In the genomic region with DNA sequence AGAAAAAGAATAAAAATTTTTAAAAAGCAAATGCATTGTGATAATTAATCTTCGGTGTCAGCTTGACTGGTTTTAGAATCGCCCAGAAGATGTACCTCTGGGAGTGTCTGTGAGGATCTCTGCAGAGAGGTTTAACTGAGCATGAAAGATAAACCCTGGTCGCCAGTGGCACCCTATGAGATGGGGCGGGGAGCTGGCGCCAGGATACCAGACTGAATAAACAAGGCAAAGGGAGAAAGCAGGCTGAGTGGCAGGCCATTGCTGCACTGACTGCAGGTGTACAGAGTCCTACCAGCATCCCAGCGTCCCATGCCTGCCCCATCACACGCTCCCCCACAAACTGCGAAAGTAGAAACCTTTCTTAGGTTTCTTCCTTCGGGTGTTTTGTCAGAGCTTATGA, we compare ENCODE assay signal across 20 mouse cellular contexts. TPM values are rescaled to one million over a fixed set of nuclear protein-coding genes. Genes with fewer than 3 reads are reported as not detected.
DNase-seq lines count a peak whose midpoint lies in the region; ATAC-seq and TF ChIP-seq lines count a peak whose summit lies in the region.
"Had no signal": no experiment of that assay in that cellular context is flagged by ENCODE, and none has a peak within 500 bp of the region (broad histone marks: within the 10 kb centered on the region; RNA-seq: fewer than 3 reads in every experiment).

No protein-coding gene starts in this region.

- TF ChIP-seq POLR2A in liver, adult 2 months (IDR thresholded peaks at IDR 0.05; ENCODE audit: extremely low read depth, insufficient read depth, low read length), result no peak

- TF ChIP-seq EP300 in liver, postnatal 0 days (IDR thresholded peaks at IDR 0.05; ENCODE audit: low read depth), result no peak

- 43% methylated on average over 9 of the region's 9 CpGs for WGBS in kidney, embryonic 14.5 days
- WGBS in liver, adult 2 months, result 24% methylated on average over 9 of the region's 9 CpGs
- 46% methylated on average over 9 of the region's 9 CpGs for WGBS in liver, postnatal 0 days (ENCODE audit: insufficient replicate concordance)

- H3K9ac ChIP-seq in kidney, embryonic 14.5 days (ENCODE audit: low read depth, low read length), result no peak overlapping the region
- H3K9ac ChIP-seq in liver, adult 2 months (ENCODE audit: low read depth, low read length), result no peak overlapping the region
- no peak overlapping the region for H3K9ac ChIP-seq in liver, postnatal 0 days (replicated peaks)
- H3K9ac ChIP-seq: heart, embryonic 13.5 days; limb, embryonic 13.5 days; midbrain, embryonic 15.5 days had no signal

- H3K27me3 ChIP-seq in kidney, embryonic 14.5 days (ENCODE audit: control insufficient read depth, insufficient read depth, low read length), result no peaks in the 10 kb centered on the region
- H3K27me3 ChIP-seq in G1E (ENCODE audit: insufficient read depth, low read length), result no peaks in the 10 kb centered on the region
- no peaks in the 10 kb centered on the region for H3K27me3 ChIP-seq in liver, adult 2 months (ENCODE audit: control insufficient read depth, insufficient read depth, low read length)
- no peaks in the 10 kb centered on the region for H3K27me3 ChIP-seq in liver, postnatal 0 days (ENCODE audit: insufficient read depth, low read length)
- H3K27me3 ChIP-seq: CH12.LX; heart, embryonic 13.5 days; limb, embryonic 13.5 days; midbrain, embryonic 15.5 days had no signal

- no peaks in the 10 kb centered on the region for H3K79me2 ChIP-seq in liver, adult 2 months (ENCODE audit: control insufficient read depth, insufficient read depth, low read length)

- H3K4me2 ChIP-seq in kidney, embryonic 14.5 days (replicated peaks; ENCODE audit: low read depth, low read length), result no peak overlapping the region
- no peak overlapping the region for H3K4me2 ChIP-seq in liver, postnatal 0 days (ENCODE audit: low read depth, low read length)
- H3K4me2 ChIP-seq: heart, embryonic 13.5 days; limb, embryonic 13.5 days; midbrain, embryonic 15.5 days had no signal

- no peaks in the 10 kb centered on the region for H3K36me3 ChIP-seq in kidney, embryonic 14.5 days (ENCODE audit: control insufficient read depth, insufficient read depth, low read length)
- H3K36me3 ChIP-seq in G1E (replicated peaks), result no peaks in the 10 kb centered on the region
- no peaks in the 10 kb centered on the region for H3K36me3 ChIP-seq in liver, adult 2 months (ENCODE audit: control insufficient read depth, insufficient read depth, low read length)
- no peaks in the 10 kb centered on the region for H3K36me3 ChIP-seq in liver, postnatal 0 days (replicated peaks; ENCODE audit: insufficient read depth, low read length)
- H3K36me3 ChIP-seq: forebrain, embryonic 10.5 days; heart, embryonic 13.5 days; limb, embryonic 13.5 days; midbrain, embryonic 15.5 days had no signal

- H3K9me3 ChIP-seq in kidney, embryonic 14.5 days (ENCODE audit: control insufficient read depth, low read length), result no peaks in the 10 kb centered on the region; the same call in 1 of the 2 replicates
- H3K9me3 ChIP-seq in G1E (replicated peaks), result no peaks in the 10 kb centered on the region
- no peaks in the 10 kb centered on the region for H3K9me3 ChIP-seq in liver, postnatal 0 days (ENCODE audit: low read length)
- H3K9me3 ChIP-seq: forebrain, embryonic 10.5 days; heart, embryonic 13.5 days; midbrain, embryonic 15.5 days had no signal

- no peak overlapping the region for H3K27ac ChIP-seq in kidney, embryonic 14.5 days (ENCODE audit: low read depth, low read length)
- H3K27ac ChIP-seq in liver, adult 2 months (replicated peaks; ENCODE audit: insufficient read depth, low read depth, low read length), result no peak overlapping the region
- no peak overlapping the region for H3K27ac ChIP-seq in liver, postnatal 0 days (ENCODE audit: low read depth)
- H3K27ac ChIP-seq: forebrain, embryonic 10.5 days; heart, embryonic 13.5 days; limb, embryonic 13.5 days; midbrain, embryonic 15.5 days had no signal

- ATAC-seq in kidney, embryonic 14.5 days (ENCODE audit: low FRiP score, low TSS enrichment), result peak; percentile 90
- peak; percentile 77 for ATAC-seq in G1E (ENCODE audit: extremely low read depth, insufficient number of reproducible peaks, low FRiP score, poor library complexity, severe bottlenecking)
- 0 out of 2 replicates have a peak, but pooled peaks have one; percentile 25 for ATAC-seq in liver, postnatal 0 days
- no peak for ATAC-seq in inflammation-experienced regulatory T-cells, adult 6 months
- ATAC-seq in frontal cortex, adult (ENCODE audit: low TSS enrichment), result no peak
- ATAC-seq: hindbrain, embryonic 16.5 days; midbrain, embryonic 15.5 days had no signal

- no peaks in the 10 kb centered on the region for H3K4me1 ChIP-seq in kidney, embryonic 14.5 days (ENCODE audit: control insufficient read depth, insufficient read depth, low read length)
- H3K4me1 ChIP-seq in G1E (ENCODE audit: insufficient read depth, low read depth, low read length), result peaks cover 29% of the 10 kb centered on the region
- no peaks in the 10 kb centered on the region for H3K4me1 ChIP-seq in liver, adult 2 months (ENCODE audit: control insufficient read depth, insufficient read depth, low read length)
- H3K4me1 ChIP-seq in liver, postnatal 0 days (ENCODE audit: insufficient read depth), result no peaks in the 10 kb centered on the region
- H3K4me1 ChIP-seq: heart, embryonic 13.5 days; limb, embryonic 13.5 days had no signal

- no peak for DNase-seq in kidney, adult 9 months
- no peak for DNase-seq in G1E (ENCODE audit: low spot score)
- peak; percentile 19 for DNase-seq in liver, adult 2 months (ENCODE audit: extremely low read depth, low read depth, low spot score)
- DNase-seq in liver, postnatal 0 days, result no peak
- no peak for DNase-seq in heart, adult 8-10 months (ENCODE audit: low spot score)
- DNase-seq: adrenal gland, postnatal 10 days; cerebellum, adult 9-11 months; heart, postnatal 36 days; kidney, adult 18-20 months; right cerebral cortex, postnatal 25 days had no signal

- H3K4me3 ChIP-seq in kidney, embryonic 14.5 days (ENCODE audit: low read length), result no peak overlapping the region
- H3K4me3 ChIP-seq in G1E (ENCODE audit: low read depth, low read length), result peak overlapping the region; percentile 58; the same call in 1 of the 2 replicates
- no peak overlapping the region for H3K4me3 ChIP-seq in liver, adult 2 months (ENCODE audit: insufficient read depth, low read depth, low read length)
- no peak overlapping the region for H3K4me3 ChIP-seq in liver, postnatal 0 days (ENCODE audit: low read depth, low read length)
- H3K4me3 ChIP-seq: forebrain, embryonic 10.5 days; heart, embryonic 13.5 days; limb, embryonic 13.5 days; midbrain, embryonic 15.5 days; myocyte had no signal

- no peak for TF ChIP-seq CTCF in G1E (IDR thresholded peaks at IDR 0.05; ENCODE audit: low read depth, low read length)
- TF ChIP-seq CTCF in liver, adult 2 months (IDR thresholded peaks at IDR 0.05; ENCODE audit: low read depth, low read length), result no peak
- no peak for TF ChIP-seq CTCF in liver, postnatal 0 days (IDR thresholded peaks at IDR 0.05; ENCODE audit: low read depth)

RNA-seq across cellular contexts. Expression of a gene that starts 49.2 kb away (rescaled TPM):
- polyA plus RNA-seq in kidney, embryonic 14.5 days (2014; fragmentation: Nextera tagmentation; extraction: Ambion mirVana), result 12.0 and 19.7 TPM in 2 replicates
- total RNA-seq in G1E (2014; fragmentation: Nextera tagmentation) (31.7 and 33.3 TPM in 2 replicates), G1E (2017) (37.0 and 42.0 TPM in 2 replicates)
- polyA plus RNA-seq in G1E (2012), result 6.1 and 6.2 TPM in 2 replicates
- total RNA-seq in liver, adult 2 months (2014; rRNA removed), result 8.4 and 12.3 TPM in 2 replicates
- 4.4 and 7.1 TPM in 2 replicates for polyA plus RNA-seq in liver, adult 2 months (2012; rRNA removed)
- polyA plus RNA-seq in liver, postnatal 0 days (2015; fragmentation: Nextera tagmentation; extraction: Ambion mirVana), result 20.4 and 29.7 TPM in 2 replicates
- polyA plus RNA-seq in inflammation-experienced regulatory T-cells, adult 6 months (2017; shearing (Covaris generic)), result 10 to 100 TPM; 13.9 to 21.8 (median 15.2) TPM
- 10 to 100 TPM; 14.4 to 17.9 (median 15.3) TPM for total RNA-seq in heart, adult 8-10 months (2022)

Comparison
In these comparisons a context has a peak if more than half of its experiments do, and no peak if none do; other contexts are left out.
1. ATAC-seq: peak in kidney, embryonic 14.5 days (single experiment), G1E (single experiment) and liver, postnatal 0 days (single experiment); none in inflammation-experienced regulatory T-cells, adult 6 months (single experiment) and frontal cortex, adult (single experiment).